Mouse (Mus musculus): ENCODE results near the gene Ttll9.

- TF ChIP-seq CTCF (IDR thresholded peaks at IDR 0.05; ENCODE audit: low read depth) = peak; percentile 81
- no peak for TF ChIP-seq EP300 (IDR thresholded peaks at IDR 0.05; ENCODE audit: low read depth)
Measured at GRCm38 (mm10) chr2:153047828-153048465, 85.7 kb downstream of the Ttll9 start.

Measured in liver, postnatal 0 days (tissue).